In the genomic region with DNA sequence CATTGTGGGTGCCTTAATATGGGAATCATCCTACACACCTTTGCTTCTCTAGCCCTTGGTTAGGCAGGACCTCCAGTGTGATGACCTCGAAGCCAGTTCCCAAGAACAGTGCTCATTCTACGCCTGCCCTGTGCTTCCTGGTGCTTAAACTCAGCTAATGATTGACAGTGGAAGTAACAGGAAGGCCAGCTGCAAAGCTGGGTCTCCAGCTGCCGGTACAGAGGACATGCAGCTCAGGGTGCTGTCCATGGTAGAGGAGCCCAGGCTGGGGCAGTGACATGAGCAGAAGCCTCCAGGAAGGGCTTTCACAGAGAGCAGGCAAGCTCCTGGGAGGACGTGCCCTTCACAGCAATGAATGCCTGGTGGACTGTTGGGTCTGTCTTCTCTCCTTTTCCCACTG, we compare ENCODE assay signal across 10 mouse cellular contexts.
DNase-seq lines count a peak whose midpoint lies in the region; ATAC-seq and TF ChIP-seq lines count a peak whose summit lies in the region.
"Had no signal": no experiment of that assay in that cellular context is flagged by ENCODE, and none has a peak within 500 bp of the region (broad histone marks: within the 10 kb centered on the region; RNA-seq: fewer than 3 reads in every experiment).

No protein-coding gene starts in this region.

- H3K4me2 ChIP-seq in hindbrain, embryonic 11.5 days (replicated peaks; ENCODE audit: low read depth, low read length), result no peak overlapping the region
- no peak overlapping the region for H3K4me2 ChIP-seq in hindbrain, embryonic 16.5 days (ENCODE audit: low read length)
- H3K4me2 ChIP-seq in liver, embryonic 11.5 days, result no peak overlapping the region
- H3K4me2 ChIP-seq: midbrain, embryonic 11.5 days had no signal

- DNase-seq in hindbrain, embryonic 11.5 days (ENCODE audit: low spot score), result peak; percentile 54
- DNase-seq in ZHBTc4 (ENCODE audit: low read depth, low spot score), result peak; percentile 64
- peak; percentile 48 for DNase-seq in kidney, adult 11 months
- DNase-seq in liver, embryonic 11.5 days (ENCODE audit: low spot score), result peak; percentile 50
- no peak for DNase-seq in layer of hippocampus, adult 2 months (ENCODE audit: low spot score in 2 of 2)
- DNase-seq in thymus, postnatal 36 days, result no peak

- TF ChIP-seq CTCF in layer of hippocampus, adult 2 months (conservative IDR thresholded peaks at IDR 0.05), result no peak

- H3K36me3 ChIP-seq in hindbrain, embryonic 11.5 days (ENCODE audit: control insufficient read depth, insufficient read depth, low read length), result no peaks in the 10 kb centered on the region
- H3K36me3 ChIP-seq in hindbrain, embryonic 16.5 days (ENCODE audit: control insufficient read depth, insufficient read depth, low read length), result no peaks in the 10 kb centered on the region
- no peaks in the 10 kb centered on the region for H3K36me3 ChIP-seq in liver, embryonic 11.5 days (ENCODE audit: control insufficient read depth, insufficient read depth, low read length)
- H3K36me3 ChIP-seq: G1E had no signal

- H3K4me3 ChIP-seq in hindbrain, embryonic 11.5 days (ENCODE audit: low read depth, low read length), result no peak overlapping the region
- H3K4me3 ChIP-seq in hindbrain, embryonic 16.5 days (ENCODE audit: low read length), result no peak overlapping the region
- no peak overlapping the region for H3K4me3 ChIP-seq in liver, embryonic 11.5 days (ENCODE audit: low read depth, low read length)
- no peak overlapping the region for H3K4me3 ChIP-seq in layer of hippocampus, adult 2 months

- 0 out of 2 replicates have a peak, but pooled peaks cover 2% of the 10 kb centered on the region for H3K27me3 ChIP-seq in hindbrain, embryonic 11.5 days (ENCODE audit: control insufficient read depth, insufficient read depth, low read length)
- no peaks in the 10 kb centered on the region for H3K27me3 ChIP-seq in hindbrain, embryonic 16.5 days (replicated peaks; ENCODE audit: control insufficient read depth, insufficient read depth, low read length)
- H3K27me3 ChIP-seq in liver, embryonic 11.5 days (replicated peaks; ENCODE audit: control insufficient read depth, insufficient read depth, low read length), result no peaks in the 10 kb centered on the region

- no peak overlapping the region for H3K27ac ChIP-seq in hindbrain, embryonic 11.5 days (ENCODE audit: low read depth, low read length)
- H3K27ac ChIP-seq in hindbrain, embryonic 16.5 days (ENCODE audit: low read depth, low read length), result no peak overlapping the region
- no peak overlapping the region for H3K27ac ChIP-seq in liver, embryonic 11.5 days (ENCODE audit: low read depth, low read length)
- H3K27ac ChIP-seq in layer of hippocampus, adult 2 months, result no peak overlapping the region

- 25% methylated on average over 4 of the region's 4 CpGs for WGBS in hindbrain, embryonic 11.5 days
- 30% methylated on average over 4 of the region's 4 CpGs for WGBS in hindbrain, embryonic 16.5 days
- WGBS in liver, embryonic 11.5 days, result 18% methylated on average over 4 of the region's 4 CpGs

- H3K9ac ChIP-seq in hindbrain, embryonic 11.5 days (ENCODE audit: low read depth, low read length), result no peak overlapping the region
- H3K9ac ChIP-seq in hindbrain, embryonic 16.5 days (ENCODE audit: low read depth, low read length), result no peak overlapping the region
- H3K9ac ChIP-seq in liver, embryonic 11.5 days (ENCODE audit: low read depth, low read length), result no peak overlapping the region

- no peaks in the 10 kb centered on the region for H3K9me3 ChIP-seq in hindbrain, embryonic 11.5 days (ENCODE audit: control insufficient read depth, low read length)
- H3K9me3 ChIP-seq in hindbrain, embryonic 16.5 days (ENCODE audit: control insufficient read depth, low read length), result no peaks in the 10 kb centered on the region
- no peaks in the 10 kb centered on the region for H3K9me3 ChIP-seq in liver, embryonic 11.5 days (ENCODE audit: control insufficient read depth, low read length)

- ATAC-seq in hindbrain, embryonic 11.5 days (ENCODE audit: low FRiP score), result no peak
- ATAC-seq in hindbrain, embryonic 16.5 days, result no peak
- ATAC-seq in liver, embryonic 11.5 days (replicated peaks; ENCODE audit: low FRiP score), result no peak
- ATAC-seq in cerebellum, adult (ENCODE audit: insufficient number of reproducible peaks, low FRiP score, low TSS enrichment), result no peak

- no peaks in the 10 kb centered on the region for H3K4me1 ChIP-seq in hindbrain, embryonic 11.5 days (replicated peaks; ENCODE audit: control insufficient read depth, insufficient read depth, low read length)
- no peaks in the 10 kb centered on the region for H3K4me1 ChIP-seq in hindbrain, embryonic 16.5 days (ENCODE audit: control insufficient read depth, insufficient read depth, low read depth, low read length)
- no peaks in the 10 kb centered on the region for H3K4me1 ChIP-seq in liver, embryonic 11.5 days (replicated peaks; ENCODE audit: control insufficient read depth, insufficient read depth, low read length)

Comparison
In these comparisons a context has a peak if more than half of its experiments do, and no peak if none do; other contexts are left out.
1. DNase-seq: peak in hindbrain, embryonic 11.5 days (single experiment), ZHBTc4 (single experiment), kidney, adult 11 months (single experiment) and liver, embryonic 11.5 days (single experiment); none in layer of hippocampus, adult 2 months (0 of 2) and thymus, postnatal 36 days (0 of 2).